Mouse (Mus musculus) heart, postnatal 0 days (tissue): ENCODE measurements around the gene Vmn1r113. TPM values are rescaled to one million over a fixed set of nuclear protein-coding genes. Genes with fewer than 3 reads are reported as not detected.
"Not testable (repeated sequence)": the region's sequence is repeated elsewhere in the genome, so short reads cannot be mapped to it uniquely, and the experiment has no call there.

Experiments used
- ATAC-seq: fragments of 200-750 bp; cut with Nextera tagmentation; 2 replicates; pipeline ENCODE4 v1.8.0; 2017; ENCODE audit warnings: low read depth, moderate number of reproducible peaks, moderate library complexity; ENCODE audit not compliant: insufficient read depth
- DNase-seq: peaks from one replicate; pipeline ENCODE4 v3.0.0-alpha.2; 2016; ENCODE audit warnings: low spot score
- H3K27ac ChIP-seq: fragments of 300-500 bp; sonication (generic); 2 replicates; pipeline ENCODE4 v1.5.1; 2014; ENCODE audit warnings: low read depth, mild to moderate bottlenecking
- H3K27me3 ChIP-seq: fragments of 300-500 bp; sonication (generic); 2 replicates; pipeline ENCODE4 v1.6.1; 2014; ENCODE audit warnings: low read length, mixed read lengths; ENCODE audit not compliant: control insufficient read depth, insufficient read depth
- H3K36me3 ChIP-seq: fragments of 300-500 bp; sonication (generic); replicated peaks from 2 replicates; pipeline ENCODE4 v1.6.1; 2014; ENCODE audit warnings: low read length, mixed read lengths; ENCODE audit not compliant: control insufficient read depth, insufficient read depth
- H3K4me1 ChIP-seq: fragments of 300-500 bp; sonication (generic); 2 replicates; pipeline ENCODE4 v1.6.1; 2014; ENCODE audit warnings: antibody characterized with exemption; ENCODE audit not compliant: control insufficient read depth, insufficient read depth
- H3K4me2 ChIP-seq: fragments of 300-500 bp; sonication (generic); 2 replicates; pipeline ENCODE4 v1.6.1; 2014; ENCODE audit warnings: low read depth, mild to moderate bottlenecking, low read length, moderate library complexity
- H3K4me3 ChIP-seq: fragments of 300-500 bp; sonication (generic); 2 replicates; pipeline ENCODE4 v1.5.1; 2014; ENCODE audit warnings: low read depth, low read length
- H3K9ac ChIP-seq: fragments of 300-500 bp; sonication (generic); replicated peaks from 2 replicates; pipeline ENCODE4 v1.6.1; 2014; ENCODE audit warnings: low read depth, low read length, mixed read lengths
- H3K9me3 ChIP-seq: fragments of 300-500 bp; sonication (generic); replicated peaks from 2 replicates; pipeline ENCODE4 v1.6.1; 2016; ENCODE audit warnings: low read length; ENCODE audit not compliant: control insufficient read depth
- WGBS: fragments of 180-500 bp; shearing (Covaris S2); extraction: QIAGEN DNeasy Blood & Tissue Kit; methylation state at CpG from one replicate; pipeline ENCODE4 v1.1.7; 2014; 5-methylcytosine and 5-hydroxymethylcytosine counted together
- polyA plus RNA-seq: library from polyadenylated mRNA; unstranded; fragments of >200 nt; fragmentation: Nextera tagmentation; extraction: Ambion mirVana; gene quantifications from 2 replicates; pipeline ENCODE4 v1.2.1, GENCODE M21; 2015
- total RNA-seq: library from RNA; depleted of rRNA; stranded (reverse); fragments of >200 nt; gene quantifications from 2 replicates; pipeline ENCODE4 v1.2.3, GENCODE M21; 2014; ENCODE audit warnings: low replicate concordance; rRNA removed

Gene Vmn1r113
- not detected in 2 replicates for total RNA-seq
- not detected in 2 replicates for polyA plus RNA-seq

GRCm38 (mm10) chr7:20786985-20787384 is at the start of gene Vmn1r113:
Gene Vmn1r113 (plus strand): TSS chr7:20787285.
- H3K4me2 ChIP-seq, DNase-seq, ATAC-seq, H3K36me3 ChIP-seq, H3K4me3 ChIP-seq, H3K9me3 ChIP-seq, H3K27ac ChIP-seq, H3K27me3 ChIP-seq, H3K4me1 ChIP-seq, H3K9ac ChIP-seq: not testable (repeated sequence)
- 41% methylated on average over 2 of the region's 2 CpGs for WGBS

- not testable (repeated sequence) for H3K4me2 ChIP-seq, H3K9ac ChIP-seq, H3K36me3 ChIP-seq, H3K9me3 ChIP-seq, H3K27ac ChIP-seq, DNase-seq, H3K4me1 ChIP-seq, H3K27me3 ChIP-seq, H3K4me3 ChIP-seq, ATAC-seq
- no CpG with 5 or more reads among the region's 3 CpGs for WGBS
These were observed 16.2 kb upstream of the Vmn1r113 start, which contains the start of gene Vmn1r112 for GRCm38 (mm10) chr7:20770885-20771284. Gene Vmn1r112 (plus strand): TSS chr7:20771185.

- H3K36me3 ChIP-seq, H3K9me3 ChIP-seq, H3K27ac ChIP-seq, DNase-seq, H3K4me3 ChIP-seq, H3K4me2 ChIP-seq, H3K9ac ChIP-seq, H3K4me1 ChIP-seq, ATAC-seq, H3K27me3 ChIP-seq: not testable (repeated sequence)
- WGBS, result no CpG with 5 or more reads among the region's 5 CpGs
These were observed 25.0 kb downstream of the Vmn1r113 start, which contains the start of gene Vmn1r114 for GRCm38 (mm10) chr7:20812086-20812485. Gene Vmn1r114 (minus strand): TSS chr7:20812186.

Other genes starting within 250 kb of the Vmn1r113 start
- not detected in 2 replicates for gene Gm5726, start 241.5 kb upstream of the Vmn1r113 start, total RNA-seq
- gene Gm5726, start 241.5 kb upstream of the Vmn1r113 start, polyA plus RNA-seq, result not detected in 2 replicates
- gene Gm4141, start 211.0 kb upstream of the Vmn1r113 start, total RNA-seq, result not detected in 2 replicates
- gene Gm4141, start 211.0 kb upstream of the Vmn1r113 start, polyA plus RNA-seq, result not detected in 2 replicates
- not detected in 2 replicates for gene Gm4513, start 188.3 kb upstream of the Vmn1r113 start, total RNA-seq
- not detected in 2 replicates for gene Gm4513, start 188.3 kb upstream of the Vmn1r113 start, polyA plus RNA-seq
- gene Vmn1r107, start 118.4 kb upstream of the Vmn1r113 start, total RNA-seq, result not detected in 2 replicates
- gene Vmn1r107, start 118.4 kb upstream of the Vmn1r113 start, polyA plus RNA-seq, result not detected in 2 replicates
- not detected in 2 replicates for gene Vmn1r111, start 84.1 kb upstream of the Vmn1r113 start, total RNA-seq
- gene Vmn1r111, start 84.1 kb upstream of the Vmn1r113 start, polyA plus RNA-seq, result not detected in 2 replicates
- gene Gm10668, start 56.7 kb upstream of the Vmn1r113 start, total RNA-seq, result not detected in 2 replicates
- not detected in 2 replicates for gene Gm10668, start 56.7 kb upstream of the Vmn1r113 start, polyA plus RNA-seq
- gene Vmn1r112, start 16.1 kb upstream of the Vmn1r113 start, total RNA-seq, result not detected in 2 replicates
- gene Vmn1r112, start 16.1 kb upstream of the Vmn1r113 start, polyA plus RNA-seq, result not detected in 2 replicates
- not detected in 2 replicates for gene Vmn1r114, start 24.9 kb downstream of the Vmn1r113 start, total RNA-seq
- not detected in 2 replicates for gene Vmn1r114, start 24.9 kb downstream of the Vmn1r113 start, polyA plus RNA-seq
- not detected in 2 replicates for gene Vmn1r115, start 57.7 kb downstream of the Vmn1r113 start, total RNA-seq
- not detected in 2 replicates for gene Vmn1r115, start 57.7 kb downstream of the Vmn1r113 start, polyA plus RNA-seq
- gene Vmn1r116, start 85.0 kb downstream of the Vmn1r113 start, total RNA-seq, result not detected in 2 replicates
- not detected in 2 replicates for gene Vmn1r116, start 85.0 kb downstream of the Vmn1r113 start, polyA plus RNA-seq
- gene Vmn1r117, start 96.8 kb downstream of the Vmn1r113 start, total RNA-seq, result not detected in 2 replicates
- not detected in 2 replicates for gene Vmn1r117, start 96.8 kb downstream of the Vmn1r113 start, polyA plus RNA-seq
- gene Vmn1r118, start 125.1 kb downstream of the Vmn1r113 start, total RNA-seq, result not detected in 2 replicates
- gene Vmn1r118, start 125.1 kb downstream of the Vmn1r113 start, polyA plus RNA-seq, result not detected in 2 replicates
- not detected in 2 replicates for gene Vmn1r119, start 225.2 kb downstream of the Vmn1r113 start, total RNA-seq
- not detected in 2 replicates for gene Vmn1r119, start 225.2 kb downstream of the Vmn1r113 start, polyA plus RNA-seq